Mouse (Mus musculus): ENCODE data around the gene Ctnnbl1. TPM values are rescaled to one million over a fixed set of nuclear protein-coding genes. Genes with fewer than 3 reads are reported as not detected.

Ctnnbl1 gene
- polyA plus RNA-seq, 1 experiment from 2014 or later, result 62.7 TPM

DNA sequence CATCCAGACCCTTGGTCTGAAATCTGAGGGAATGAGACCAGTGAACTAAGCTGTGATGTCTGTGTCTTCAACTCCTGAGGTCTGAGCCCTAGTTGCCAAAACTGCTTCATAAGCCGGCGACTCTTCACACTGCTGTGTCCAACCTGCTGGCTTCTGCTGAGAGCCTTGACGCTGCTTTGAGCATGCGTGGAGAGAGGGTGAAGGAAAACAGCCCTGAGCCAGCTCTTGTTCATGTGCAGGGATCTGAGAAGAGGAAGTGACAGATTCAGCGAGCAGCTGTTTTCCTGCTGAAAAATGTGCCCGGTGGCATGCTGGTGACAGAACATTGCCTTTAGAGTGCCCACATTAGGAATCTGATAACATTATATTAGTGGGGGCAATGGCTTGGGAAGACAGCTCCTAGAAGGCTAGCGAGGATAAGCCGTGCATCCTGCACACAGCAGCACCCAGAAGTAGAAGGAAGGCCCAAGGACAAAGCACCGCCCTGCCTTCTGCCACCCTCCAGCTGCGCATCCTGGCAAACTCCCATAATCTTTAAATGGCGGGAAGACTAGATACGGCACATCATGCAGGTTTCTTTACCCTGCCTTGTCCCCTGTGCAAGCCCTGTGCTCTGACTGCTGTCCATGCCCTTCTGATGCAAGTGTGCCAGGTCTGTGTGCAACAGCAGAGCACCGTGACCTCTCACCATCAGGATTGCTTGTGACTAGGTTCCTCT is 101.2 kb downstream of the Ctnnbl1 start:
- ATAC-seq, result no peak
- no peaks in the 10 kb centered on the region for H3K9me3 ChIP-seq (replicated peaks; ENCODE audit: control insufficient read depth, low read length, poor library complexity, severe bottlenecking)
- H3K27ac ChIP-seq (ENCODE audit: low read length), result peak overlapping the region; percentile 11; the same call in 1 of the 2 replicates
- H3K36me3 ChIP-seq (ENCODE audit: control insufficient read depth, insufficient read depth, low read length), result no peaks in the 10 kb centered on the region
- no peak overlapping the region for H3K4me3 ChIP-seq (ENCODE audit: low read depth, low read length)
- H3K27me3 ChIP-seq (ENCODE audit: control insufficient read depth, insufficient read depth, low read depth, low read length), result no peaks in the 10 kb centered on the region
- H3K9ac ChIP-seq (ENCODE audit: low read depth, low read length), result peak overlapping the region; percentile 6; the same call in 1 of the 2 replicates
- H3K4me2 ChIP-seq (ENCODE audit: low read length), result no peak overlapping the region
- peaks cover 9% of the 10 kb centered on the region for H3K4me1 ChIP-seq (ENCODE audit: control insufficient read depth, insufficient read depth, low read length)
- 88% methylated on average over 13 of the region's 13 CpGs for WGBS

GRCm38 (mm10) chr2:157840641-157841078 is 103.5 kb downstream of the Ctnnbl1 start:
- Histone ChIP-seq H3K36me3 (ENCODE audit: control insufficient read depth, insufficient read depth, low read length) (no peaks in the 10 kb centered on the region), H3K9ac (ENCODE audit: low read depth, low read length) (no peak overlapping the region), H3K27me3 (ENCODE audit: control insufficient read depth, insufficient read depth, low read depth, low read length) (no peaks in the 10 kb centered on the region), H3K4me1 (ENCODE audit: control insufficient read depth, insufficient read depth, low read length) (peaks cover 9% of the 10 kb centered on the region), H3K27ac (ENCODE audit: low read length) (peak overlapping the region; percentile 53), H3K9me3 (replicated peaks; ENCODE audit: control insufficient read depth, low read length, poor library complexity, severe bottlenecking) (no peaks in the 10 kb centered on the region), H3K4me3 (ENCODE audit: low read depth, low read length) (no peak overlapping the region), H3K4me2 (ENCODE audit: low read length) (no peak overlapping the region)
- ATAC-seq, result no peak

DNA sequence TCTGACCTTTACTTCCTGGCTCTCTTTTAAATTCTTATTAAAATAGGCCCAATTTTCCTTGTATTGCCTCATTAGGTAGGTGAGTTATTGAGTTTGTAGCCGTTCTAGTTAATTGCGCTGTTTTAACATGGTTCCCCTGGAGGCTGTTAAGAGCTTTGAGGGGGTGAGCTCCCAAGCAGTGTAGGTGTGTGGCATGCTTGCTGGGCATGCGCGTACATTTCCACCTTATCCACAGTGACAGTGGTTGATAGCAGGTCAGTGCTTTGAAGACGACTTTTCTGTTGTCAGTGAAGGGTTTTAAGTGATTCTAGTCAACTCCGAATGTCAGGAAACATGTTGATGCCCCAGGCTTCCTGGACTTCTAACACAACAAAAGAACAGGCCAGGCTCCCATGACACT is 103.9 kb downstream of the Ctnnbl1 start:
- H3K9me3 ChIP-seq (replicated peaks; ENCODE audit: control insufficient read depth, low read length, poor library complexity, severe bottlenecking), result no peaks in the 10 kb centered on the region
- H3K27me3 ChIP-seq (ENCODE audit: control insufficient read depth, insufficient read depth, low read depth, low read length), result no peaks in the 10 kb centered on the region
- no peaks in the 10 kb centered on the region for H3K36me3 ChIP-seq (ENCODE audit: control insufficient read depth, insufficient read depth, low read length)
- no peak overlapping the region for H3K9ac ChIP-seq (ENCODE audit: low read depth, low read length)
- H3K4me1 ChIP-seq (ENCODE audit: control insufficient read depth, insufficient read depth, low read length), result peaks cover 9% of the 10 kb centered on the region
- no peak overlapping the region for H3K4me2 ChIP-seq (ENCODE audit: low read length)
- WGBS, result 53% methylated on average over 6 of the region's 6 CpGs
- ATAC-seq, result no peak
- H3K27ac ChIP-seq (ENCODE audit: low read length), result peak overlapping the region; percentile 53; the same call in 1 of the 2 replicates
- no peak overlapping the region for H3K4me3 ChIP-seq (ENCODE audit: low read depth, low read length)

DNA sequence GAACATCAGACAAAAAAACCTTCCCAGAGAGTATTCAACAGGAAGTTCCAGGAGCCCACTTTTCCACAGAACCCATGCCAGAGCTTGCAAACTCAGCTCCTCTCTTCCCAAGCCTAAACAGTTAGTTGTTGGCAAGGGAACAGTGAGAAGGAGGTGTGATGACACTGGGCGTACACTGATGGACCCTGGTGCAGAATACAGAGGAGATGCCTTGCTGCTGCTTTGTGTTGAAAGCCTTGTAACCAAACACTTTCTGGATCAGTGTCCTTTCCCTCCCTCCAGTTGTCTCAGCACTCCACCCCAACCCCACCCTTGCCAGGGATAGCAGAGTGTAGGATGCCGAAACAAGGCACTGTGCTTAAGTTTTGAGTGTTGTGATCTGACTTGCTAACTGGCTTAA is 107.5 kb downstream of the Ctnnbl1 start:
- H3K9ac ChIP-seq (ENCODE audit: low read depth, low read length), result no peak overlapping the region
- H3K4me3 ChIP-seq (ENCODE audit: low read depth, low read length), result no peak overlapping the region
- peaks cover 18% of the 10 kb centered on the region for H3K4me1 ChIP-seq (ENCODE audit: control insufficient read depth, insufficient read depth, low read length)
- no peaks in the 10 kb centered on the region for H3K36me3 ChIP-seq (ENCODE audit: control insufficient read depth, insufficient read depth, low read length)
- no peaks in the 10 kb centered on the region for H3K27me3 ChIP-seq (ENCODE audit: control insufficient read depth, insufficient read depth, low read depth, low read length)
- no peaks in the 10 kb centered on the region for H3K9me3 ChIP-seq (replicated peaks; ENCODE audit: control insufficient read depth, low read length, poor library complexity, severe bottlenecking)
- no peak overlapping the region for H3K27ac ChIP-seq (ENCODE audit: low read length)
- 70% methylated on average over 2 of the region's 2 CpGs for WGBS
- no peak overlapping the region for H3K4me2 ChIP-seq (ENCODE audit: low read length)
- ATAC-seq, result no peak

DNA sequence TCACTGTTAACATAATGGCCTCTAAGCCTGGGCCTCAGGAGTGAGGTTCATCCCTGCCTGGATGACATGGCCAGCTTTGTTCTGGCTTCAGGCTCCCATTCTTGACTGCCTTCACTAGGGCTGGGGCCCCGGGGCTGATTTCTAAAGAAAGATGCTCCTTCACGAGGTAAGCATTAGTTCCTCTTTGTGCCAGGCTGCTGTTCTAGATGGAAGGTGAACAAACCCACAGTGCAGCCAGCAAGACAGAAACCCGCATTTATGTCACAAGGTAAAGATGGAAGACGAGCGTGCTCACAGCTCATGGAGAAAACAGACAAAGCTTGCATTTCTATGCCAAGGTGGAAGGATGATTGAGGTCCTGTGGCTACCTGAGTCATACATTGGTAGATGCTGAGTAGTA is 108.6 kb downstream of the Ctnnbl1 start:
- Histone ChIP-seq H3K4me3 (ENCODE audit: low read depth, low read length) (no peak overlapping the region), H3K4me1 (ENCODE audit: control insufficient read depth, insufficient read depth, low read length) (peaks cover 15% of the 10 kb centered on the region), H3K27me3 (ENCODE audit: control insufficient read depth, insufficient read depth, low read depth, low read length) (no peaks in the 10 kb centered on the region), H3K4me2 (ENCODE audit: low read length) (no peak overlapping the region), H3K36me3 (ENCODE audit: control insufficient read depth, insufficient read depth, low read length) (no peaks in the 10 kb centered on the region), H3K9me3 (replicated peaks; ENCODE audit: control insufficient read depth, low read length, poor library complexity, severe bottlenecking) (no peaks in the 10 kb centered on the region), H3K27ac (ENCODE audit: low read length) (no peak overlapping the region), H3K9ac (ENCODE audit: low read depth, low read length) (no peak overlapping the region)
- no peak for ATAC-seq
- WGBS, result 87% methylated on average over 5 of the region's 5 CpGs

DNA sequence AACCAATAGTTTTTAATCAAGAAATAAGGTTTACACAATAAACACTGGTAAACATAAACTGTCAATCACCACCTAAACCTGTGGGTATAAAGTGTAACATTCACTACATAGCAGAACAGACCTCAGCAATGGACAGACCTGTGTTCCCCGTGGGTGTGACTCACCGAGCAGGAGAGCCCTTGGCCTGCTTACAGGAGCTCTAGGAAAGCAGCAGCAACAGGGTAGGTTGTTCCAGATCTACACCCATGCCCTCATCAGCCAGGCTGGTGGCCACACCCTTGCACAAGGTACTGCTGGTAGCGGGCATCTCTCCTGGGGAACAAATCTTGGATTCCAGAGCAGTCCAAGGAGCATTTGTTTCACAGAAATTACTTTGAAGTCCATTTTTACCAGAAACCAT is 115.9 kb downstream of the Ctnnbl1 start:
- peaks cover 14% of the 10 kb centered on the region for H3K4me1 ChIP-seq (ENCODE audit: control insufficient read depth, insufficient read depth, low read length)

DNA sequence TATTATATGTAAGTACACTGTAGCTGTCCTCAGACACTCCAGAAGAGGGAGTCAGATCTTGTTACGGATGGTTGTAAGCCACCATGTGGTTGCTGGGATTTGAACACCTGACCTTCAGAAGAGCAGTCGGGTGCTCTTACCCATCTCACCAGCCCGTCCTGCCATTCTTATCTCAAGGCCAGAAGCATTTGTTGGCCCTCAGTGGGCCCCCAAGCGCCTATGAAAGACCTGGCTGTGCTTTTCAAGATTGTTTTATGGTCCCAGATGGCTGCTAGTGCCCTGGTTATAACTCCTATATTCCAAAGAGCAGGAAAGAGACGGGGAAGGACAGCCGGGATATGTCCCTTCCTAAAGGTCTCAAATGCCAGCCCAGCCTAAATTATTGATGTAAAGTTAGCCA is 118.6 kb downstream of the Ctnnbl1 start:
- no peak overlapping the region for H3K4me2 ChIP-seq (ENCODE audit: low read length)
- WGBS, result 85% methylated on average over 6 of the region's 6 CpGs
- H3K9me3 ChIP-seq (replicated peaks; ENCODE audit: control insufficient read depth, low read length, poor library complexity, severe bottlenecking), result no peaks in the 10 kb centered on the region
- H3K27me3 ChIP-seq (ENCODE audit: control insufficient read depth, insufficient read depth, low read depth, low read length), result no peaks in the 10 kb centered on the region
- peaks cover 16% of the 10 kb centered on the region for H3K4me1 ChIP-seq (ENCODE audit: control insufficient read depth, insufficient read depth, low read length)
- H3K36me3 ChIP-seq (ENCODE audit: control insufficient read depth, insufficient read depth, low read length), result no peaks in the 10 kb centered on the region
- ATAC-seq, result no peak
- no peak overlapping the region for H3K27ac ChIP-seq (ENCODE audit: low read length)
- no peak overlapping the region for H3K4me3 ChIP-seq (ENCODE audit: low read depth, low read length)
- no peak overlapping the region for H3K9ac ChIP-seq (ENCODE audit: low read depth, low read length)

More for the DNA sequence above, 115.9 kb downstream of the Ctnnbl1 start:
- H3K27me3 ChIP-seq (ENCODE audit: control insufficient read depth, insufficient read depth, low read depth, low read length), result no peaks in the 10 kb centered on the region
- H3K4me3 ChIP-seq (ENCODE audit: low read depth, low read length), result no peak overlapping the region
- no peak overlapping the region for H3K4me2 ChIP-seq (ENCODE audit: low read length)
- no peaks in the 10 kb centered on the region for H3K9me3 ChIP-seq (replicated peaks; ENCODE audit: control insufficient read depth, low read length, poor library complexity, severe bottlenecking)
- 86% methylated on average over 3 of the region's 3 CpGs for WGBS
- no peak overlapping the region for H3K27ac ChIP-seq (ENCODE audit: low read length)
- no peak overlapping the region for H3K9ac ChIP-seq (ENCODE audit: low read depth, low read length)
- ATAC-seq, result no peak
- no peaks in the 10 kb centered on the region for H3K36me3 ChIP-seq (ENCODE audit: control insufficient read depth, insufficient read depth, low read length)

DNA sequence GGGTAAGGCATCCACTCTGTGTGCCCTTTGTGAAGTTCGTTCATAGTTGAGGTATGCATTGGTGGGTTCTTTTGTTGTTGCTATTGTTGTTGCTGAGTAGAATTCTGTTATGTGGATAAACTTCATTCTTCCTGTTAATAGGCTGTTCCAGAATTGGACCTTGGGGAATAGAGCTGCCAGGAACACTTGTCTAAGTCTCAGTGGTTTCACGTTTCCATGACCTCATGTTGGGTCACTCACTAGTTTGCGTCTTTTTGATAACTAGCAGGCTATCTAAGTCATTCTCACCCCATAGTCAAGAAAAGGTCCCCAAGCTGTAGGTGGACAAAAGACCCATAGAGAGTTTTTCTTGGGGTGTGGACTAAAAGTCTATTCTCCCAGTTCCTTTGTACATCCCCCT is 120.3 kb downstream of the Ctnnbl1 start:
- 70% methylated on average over 3 of the region's 3 CpGs for WGBS
- H3K36me3 ChIP-seq (ENCODE audit: control insufficient read depth, insufficient read depth, low read length), result no peaks in the 10 kb centered on the region
- no peak overlapping the region for H3K27ac ChIP-seq (ENCODE audit: low read length)
- H3K4me2 ChIP-seq (ENCODE audit: low read length), result no peak overlapping the region
- H3K27me3 ChIP-seq (ENCODE audit: control insufficient read depth, insufficient read depth, low read depth, low read length), result no peaks in the 10 kb centered on the region
- no peak for ATAC-seq
- no peak overlapping the region for H3K4me3 ChIP-seq (ENCODE audit: low read depth, low read length)
- no peak overlapping the region for H3K9ac ChIP-seq (ENCODE audit: low read depth, low read length)
- H3K9me3 ChIP-seq (replicated peaks; ENCODE audit: control insufficient read depth, low read length, poor library complexity, severe bottlenecking), result no peaks in the 10 kb centered on the region
- peaks cover 27% of the 10 kb centered on the region for H3K4me1 ChIP-seq (ENCODE audit: control insufficient read depth, insufficient read depth, low read length)

DNA sequence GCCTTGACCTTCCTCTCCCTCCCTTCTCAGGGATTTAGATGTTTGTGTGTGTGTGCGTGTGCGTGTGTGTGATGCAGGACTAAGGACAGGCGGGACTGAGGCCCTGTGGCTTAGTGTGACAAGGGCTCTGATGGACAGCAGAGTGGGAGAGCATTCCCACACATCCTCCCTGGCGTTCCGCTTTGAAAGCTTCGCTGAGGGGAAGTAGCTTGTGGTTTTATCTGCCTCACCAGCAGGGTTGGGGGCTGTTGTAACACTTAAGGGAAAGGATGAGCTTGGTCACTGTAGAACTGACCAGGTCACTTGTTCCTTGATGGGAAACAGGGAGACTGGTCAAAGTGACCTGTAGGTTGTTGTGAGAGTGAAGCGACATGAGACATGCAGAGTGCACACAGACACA is 121.1 kb downstream of the Ctnnbl1 start:
- no peak for ATAC-seq
- WGBS, result 65% methylated on average over 7 of the region's 7 CpGs
- Histone ChIP-seq H3K4me3 (ENCODE audit: low read depth, low read length) (no peak overlapping the region), H3K9me3 (replicated peaks; ENCODE audit: control insufficient read depth, low read length, poor library complexity, severe bottlenecking) (no peaks in the 10 kb centered on the region), H3K9ac (ENCODE audit: low read depth, low read length) (no peak overlapping the region), H3K27me3 (ENCODE audit: control insufficient read depth, insufficient read depth, low read depth, low read length) (no peaks in the 10 kb centered on the region), H3K27ac (ENCODE audit: low read length) (peak overlapping the region; percentile 36; the same call in 1 of the 2 replicates), H3K4me1 (ENCODE audit: control insufficient read depth, insufficient read depth, low read length) (peaks cover 27% of the 10 kb centered on the region), H3K4me2 (ENCODE audit: low read length) (no peak overlapping the region), H3K36me3 (ENCODE audit: control insufficient read depth, insufficient read depth, low read length) (no peaks in the 10 kb centered on the region)

All from midbrain, embryonic 16.5 days (tissue).